Mouse (Mus musculus): ENCODE results near the gene Lig3. TPM values are rescaled to one million over a fixed set of nuclear protein-coding genes. Genes with fewer than 3 reads are reported as not detected.
"Not testable (repeated sequence)": the region's sequence is repeated elsewhere in the genome, so short reads cannot be mapped to it uniquely, and the experiment has no call there.

Lig3 gene
- polyA plus RNA-seq, 1 experiment from 2014 or later, result 31.4 TPM

DNA sequence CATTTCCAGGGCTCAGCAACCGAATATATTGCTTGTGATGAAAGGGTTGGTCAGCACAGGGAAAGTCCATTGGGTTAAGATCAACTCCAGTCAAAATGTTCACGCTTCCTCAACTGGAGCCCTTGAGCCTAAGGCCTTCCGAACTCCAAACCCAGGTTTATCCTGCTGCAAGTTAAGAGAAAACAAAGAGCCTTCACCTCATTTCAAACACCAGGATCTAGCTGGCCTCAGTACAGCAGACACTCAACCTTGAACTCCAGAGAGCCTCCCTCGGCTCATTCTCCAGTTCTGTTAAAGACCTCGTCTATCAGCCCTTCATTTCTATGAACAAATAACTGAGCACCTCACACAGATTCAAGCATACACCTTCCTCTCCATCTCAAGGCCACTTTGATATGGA is 774 bp upstream of the Lig3 start:
- no peaks in the 10 kb centered on the region for H3K9me3 ChIP-seq (replicated peaks)
- WGBS, result 51% methylated on average over 5 of the region's 5 CpGs
- no peaks in the 10 kb centered on the region for H3K27me3 ChIP-seq
- ATAC-seq, result no peak
- no peak overlapping the region for H3K27ac ChIP-seq
- H3K9ac ChIP-seq, result peak overlapping the region; percentile 98
- H3K36me3 ChIP-seq (ENCODE audit: poor library complexity, severe bottlenecking), result peaks cover 20% of the 10 kb centered on the region
- H3K4me3 ChIP-seq, result peak overlapping the region; percentile 95
- peaks cover 34% of the 10 kb centered on the region for H3K4me1 ChIP-seq
- peak overlapping the region; percentile 77 for H3K4me2 ChIP-seq

GRCm38 (mm10) chr11:82782197-82782596 is 1.3 kb downstream of the Lig3 start:
- Histone ChIP-seq H3K4me2 (peak overlapping the region; percentile 77), H3K27me3 (no peaks in the 10 kb centered on the region), H3K4me1 (peaks cover 34% of the 10 kb centered on the region), H3K9ac (peak overlapping the region; percentile 98), H3K4me3 (peak overlapping the region; percentile 95), H3K27ac (no peak overlapping the region), H3K36me3 (ENCODE audit: poor library complexity, severe bottlenecking) (peaks cover 40% of the 10 kb centered on the region), H3K9me3 (replicated peaks) (no peaks in the 10 kb centered on the region)
- WGBS, result 40% methylated on average over 6 of the region's 6 CpGs
- no peak for ATAC-seq

- H3K27me3 ChIP-seq, result no peaks in the 10 kb centered on the region
- no peak overlapping the region for H3K4me2 ChIP-seq
- WGBS, result 93% methylated on average over 11 of the region's 11 CpGs
- peaks cover 34% of the 10 kb centered on the region for H3K4me1 ChIP-seq
- no peak overlapping the region for H3K9ac ChIP-seq
- no peak overlapping the region for H3K4me3 ChIP-seq
- H3K27ac ChIP-seq, result no peak overlapping the region
- H3K9me3 ChIP-seq (replicated peaks), result no peaks in the 10 kb centered on the region
- ATAC-seq, result no peak
- peaks cover 53% of the 10 kb centered on the region for H3K36me3 ChIP-seq (ENCODE audit: poor library complexity, severe bottlenecking)
These were observed 2.5 kb downstream of the Lig3 start for GRCm38 (mm10) chr11:82783453-82783852.

- no peak overlapping the region for H3K9ac ChIP-seq
- no peak overlapping the region for H3K4me3 ChIP-seq
- 84% methylated on average over 3 of the region's 3 CpGs for WGBS
- H3K9me3 ChIP-seq (replicated peaks), result no peaks in the 10 kb centered on the region
- no peak for ATAC-seq
- H3K4me2 ChIP-seq, result no peak overlapping the region
- H3K27ac ChIP-seq, result no peak overlapping the region
- no peaks in the 10 kb centered on the region for H3K4me1 ChIP-seq
- H3K36me3 ChIP-seq (ENCODE audit: poor library complexity, severe bottlenecking), result peaks cover 39% of the 10 kb centered on the region
- H3K27me3 ChIP-seq, result no peaks in the 10 kb centered on the region
These were observed 25.7 kb downstream of the Lig3 start for GRCm38 (mm10) chr11:82806656-82807055.

DNA sequence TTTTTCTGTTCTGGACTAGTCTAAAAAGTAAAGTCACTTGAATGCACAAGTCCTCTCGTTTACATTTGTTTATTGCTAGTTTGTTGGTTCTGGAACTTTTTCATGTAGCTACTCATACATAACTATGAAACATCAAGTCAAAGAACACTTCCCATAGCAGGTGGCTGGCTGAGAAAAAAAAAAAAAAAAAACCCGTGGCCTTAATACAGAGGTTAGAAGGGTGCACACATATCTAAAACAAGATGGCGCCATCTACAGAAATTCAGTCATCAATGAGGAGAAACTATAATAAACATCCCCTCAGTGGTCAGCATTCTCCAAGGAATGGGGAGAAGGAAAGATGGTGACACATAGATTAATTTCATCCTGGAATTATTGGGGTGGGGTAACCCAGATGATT is 26.5 kb downstream of the Lig3 start:
- peaks cover 32% of the 10 kb centered on the region for H3K36me3 ChIP-seq (ENCODE audit: poor library complexity, severe bottlenecking)
- no peak for ATAC-seq

DNA sequence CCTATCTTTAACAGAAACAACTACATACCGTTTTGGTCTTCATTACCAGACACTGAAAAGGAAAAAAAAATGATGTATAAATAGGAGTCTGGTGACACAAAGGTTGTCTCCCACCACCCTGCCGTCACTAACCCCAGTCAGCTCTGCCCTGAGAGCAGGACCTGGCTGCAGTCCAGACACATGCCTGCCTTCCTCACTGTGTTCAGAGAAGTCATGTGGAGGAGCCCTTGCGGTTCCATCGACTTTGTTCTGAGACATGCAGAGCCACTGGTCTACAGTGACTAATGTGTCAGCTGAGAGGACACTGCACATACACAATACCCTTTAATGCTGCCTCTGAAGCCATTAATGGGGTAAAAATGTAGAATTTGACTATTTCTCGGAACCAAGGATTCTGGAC is 27.6 kb downstream of the Lig3 start:
- H3K9ac ChIP-seq, result no peak overlapping the region
- no peak for ATAC-seq
- H3K4me1 ChIP-seq, result no peaks in the 10 kb centered on the region
- H3K4me3 ChIP-seq, result no peak overlapping the region
- H3K27ac ChIP-seq, result no peak overlapping the region
- WGBS, result 65% methylated on average over 5 of the region's 5 CpGs
- no peak overlapping the region for H3K4me2 ChIP-seq
- H3K36me3 ChIP-seq (ENCODE audit: poor library complexity, severe bottlenecking), result peaks cover 20% of the 10 kb centered on the region
- H3K27me3 ChIP-seq, result no peaks in the 10 kb centered on the region
- H3K9me3 ChIP-seq (replicated peaks), result no peaks in the 10 kb centered on the region

More for the DNA sequence above, 26.5 kb downstream of the Lig3 start:
- no peak overlapping the region for H3K27ac ChIP-seq
- no peak overlapping the region for H3K4me2 ChIP-seq
- H3K9ac ChIP-seq, result no peak overlapping the region
- WGBS, result 87% methylated on average over 3 of the region's 3 CpGs
- no peaks in the 10 kb centered on the region for H3K27me3 ChIP-seq
- H3K4me3 ChIP-seq, result no peak overlapping the region
- no peaks in the 10 kb centered on the region for H3K4me1 ChIP-seq
- no peaks in the 10 kb centered on the region for H3K9me3 ChIP-seq (replicated peaks)

DNA sequence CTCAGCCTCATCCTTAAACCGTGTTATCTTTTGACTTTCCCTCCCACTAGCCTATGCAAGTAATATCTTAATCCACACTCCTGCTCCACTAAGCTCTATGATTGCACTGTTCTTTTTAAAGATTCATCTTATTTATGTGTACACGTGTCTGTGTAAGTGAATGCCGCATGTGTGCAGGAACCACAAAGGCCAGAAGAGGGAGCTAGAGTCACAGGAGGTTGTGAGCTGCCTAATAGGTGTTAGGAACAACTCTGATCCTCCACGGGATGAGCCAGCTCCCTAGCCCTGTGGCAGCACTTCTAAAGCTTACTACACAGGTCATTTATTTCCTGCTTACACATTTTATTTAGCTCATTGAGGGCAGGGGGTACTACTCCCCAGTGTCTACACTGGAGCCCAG is 38.4 kb downstream of the Lig3 start:
- Histone ChIP-seq H3K9ac (no peak overlapping the region), H3K27ac (no peak overlapping the region), H3K36me3 (ENCODE audit: poor library complexity, severe bottlenecking) (peaks cover 6% of the 10 kb centered on the region; the same call in 1 of the 2 replicates), H3K9me3 (replicated peaks) (no peaks in the 10 kb centered on the region), H3K4me1 (peaks cover 16% of the 10 kb centered on the region), H3K4me2 (no peak overlapping the region), H3K27me3 (no peaks in the 10 kb centered on the region), H3K4me3 (no peak overlapping the region)
- WGBS, result 55% methylated on average over 4 of the region's 4 CpGs
- no peak for ATAC-seq

DNA sequence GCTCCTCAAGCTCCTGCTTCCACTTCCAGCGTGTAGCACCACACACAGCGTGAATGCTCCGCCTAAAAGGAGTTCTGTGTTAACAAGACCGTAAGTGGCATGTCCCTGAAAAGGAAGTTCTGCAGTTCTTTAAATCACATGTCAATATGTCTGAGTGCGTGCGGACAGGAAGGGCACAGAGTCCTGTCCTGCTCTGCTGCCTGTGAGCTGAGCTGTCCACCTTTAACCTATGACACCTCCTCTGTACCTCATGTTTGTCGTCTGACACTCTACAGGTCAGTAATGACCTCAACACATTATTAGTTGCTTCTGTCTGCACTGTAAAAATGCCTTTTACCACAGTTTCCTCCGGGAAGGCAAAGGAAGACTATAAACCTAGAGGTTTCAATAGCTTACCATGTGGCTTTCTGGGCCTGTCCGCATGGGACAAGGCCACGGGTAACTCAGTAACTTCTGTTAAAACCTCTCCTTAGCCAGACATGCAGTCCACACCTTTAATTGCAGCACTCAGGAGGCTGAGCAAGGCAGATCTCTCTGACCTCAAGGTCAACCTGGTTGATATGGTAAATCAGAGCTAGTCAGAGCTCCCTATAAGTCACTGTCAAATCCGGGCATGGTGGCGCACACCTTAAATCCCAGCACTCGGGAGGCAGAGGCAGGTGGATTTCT is 40.0 kb downstream of the Lig3 start:
- Histone ChIP-seq H3K27me3 (no peaks in the 10 kb centered on the region), H3K27ac (no peak overlapping the region), H3K9me3 (replicated peaks) (no peaks in the 10 kb centered on the region), H3K4me3 (no peak overlapping the region), H3K4me2 (no peak overlapping the region), H3K4me1 (peaks cover 16% of the 10 kb centered on the region), H3K9ac (no peak overlapping the region), H3K36me3 (ENCODE audit: poor library complexity, severe bottlenecking) (peaks cover 6% of the 10 kb centered on the region; the same call in 1 of the 2 replicates)
- no peak for ATAC-seq
- WGBS, result 88% methylated on average over 13 of the region's 13 CpGs

DNA sequence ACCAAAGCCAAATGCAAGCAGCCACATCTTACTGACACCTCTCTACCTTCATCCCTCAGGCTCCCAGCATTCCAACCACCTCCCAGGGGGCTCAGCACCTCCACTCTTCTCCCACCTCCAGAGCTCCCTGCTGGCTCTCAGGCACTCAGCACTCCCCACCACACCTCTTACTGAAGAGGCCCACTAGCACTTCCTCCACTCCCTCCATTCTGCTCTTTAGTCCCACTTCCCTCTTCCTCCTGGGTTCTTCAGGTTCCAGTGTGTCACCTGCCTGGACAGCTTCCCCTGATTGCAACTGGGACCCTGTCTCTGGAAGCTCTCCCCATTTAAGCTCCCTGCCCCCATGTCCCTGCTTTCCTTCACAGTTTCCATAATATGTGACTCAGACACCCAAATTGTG is 45.9 kb downstream of the Lig3 start:
- Histone ChIP-seq H3K27ac (no peak overlapping the region), H3K4me3 (no peak overlapping the region), H3K27me3 (no peaks in the 10 kb centered on the region), H3K4me1 (peaks cover 28% of the 10 kb centered on the region), H3K9ac (no peak overlapping the region), H3K9me3 (replicated peaks) (no peaks in the 10 kb centered on the region), H3K4me2 (no peak overlapping the region), H3K36me3 (ENCODE audit: poor library complexity, severe bottlenecking) (no peaks in the 10 kb centered on the region)
- ATAC-seq, result no peak

DNA sequence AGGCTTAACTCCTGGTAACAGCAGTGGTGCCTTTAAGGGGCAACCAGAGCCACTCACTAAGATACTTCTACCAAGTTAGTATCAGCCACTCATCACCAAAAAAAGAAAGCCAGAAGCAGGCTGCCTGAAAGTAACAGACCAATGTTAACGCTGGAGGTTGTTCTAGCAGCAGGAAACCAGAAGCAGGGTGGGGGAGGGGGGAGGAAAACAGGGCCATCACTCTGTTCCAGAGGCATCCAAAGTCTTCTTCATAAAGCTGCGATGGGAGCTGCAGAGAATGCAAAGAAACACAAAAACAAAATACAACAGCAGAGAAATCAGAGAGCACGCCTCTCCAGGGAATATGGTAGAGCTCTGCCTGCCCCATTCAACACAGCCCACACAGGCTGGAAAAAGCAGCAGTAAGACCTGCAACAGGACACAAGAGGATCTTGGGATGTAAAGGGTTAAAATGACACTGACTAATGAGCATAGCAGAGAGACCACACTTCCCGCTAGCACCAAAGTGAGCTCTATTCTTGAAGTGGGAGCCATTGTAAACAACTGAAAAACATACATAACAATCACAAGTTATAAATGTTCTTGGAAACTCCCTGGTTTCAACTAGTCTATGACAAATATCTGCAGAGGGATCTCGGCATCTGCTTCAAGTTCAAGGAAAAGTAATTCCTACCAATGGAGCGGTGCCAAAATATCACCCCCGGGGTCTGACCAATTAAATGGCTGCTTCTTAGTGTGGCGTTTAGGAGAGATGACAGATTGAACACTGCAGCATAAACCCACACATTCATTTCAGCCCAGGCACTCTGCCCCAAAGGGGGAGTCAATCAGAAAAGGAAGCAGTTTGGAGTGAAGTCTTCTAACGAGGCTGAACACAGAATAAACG is 50.3 kb downstream of the Lig3 start:
- 0 out of 2 replicates have a peak, but pooled peaks have one; percentile 65 for ATAC-seq
- Histone ChIP-seq H3K27ac (peak overlapping the region; percentile 48), H3K36me3 (ENCODE audit: poor library complexity, severe bottlenecking) (no peaks in the 10 kb centered on the region), H3K4me1 (peaks cover 33% of the 10 kb centered on the region), H3K9ac (peak overlapping the region; percentile 22), H3K9me3 (replicated peaks) (no peaks in the 10 kb centered on the region), H3K4me3 (peak overlapping the region; percentile 1; the same call in 1 of the 2 replicates), H3K27me3 (no peaks in the 10 kb centered on the region), H3K4me2 (peak overlapping the region; percentile 46)
- WGBS, result 11% methylated on average over 10 of the region's 10 CpGs

- not testable (repeated sequence) for H3K27ac ChIP-seq; H3K27me3 ChIP-seq; H3K9me3 ChIP-seq (replicated peaks); H3K4me3 ChIP-seq; H3K9ac ChIP-seq; ATAC-seq; H3K4me2 ChIP-seq; H3K36me3 ChIP-seq (ENCODE audit: poor library complexity, severe bottlenecking)
- 83% methylated on average over 10 of the region's 10 CpGs for WGBS
- peaks cover 38% of the 10 kb centered on the region for H3K4me1 ChIP-seq
These were observed 51.5 kb downstream of the Lig3 start for GRCm38 (mm10) chr11:82832402-82832801.

DNA sequence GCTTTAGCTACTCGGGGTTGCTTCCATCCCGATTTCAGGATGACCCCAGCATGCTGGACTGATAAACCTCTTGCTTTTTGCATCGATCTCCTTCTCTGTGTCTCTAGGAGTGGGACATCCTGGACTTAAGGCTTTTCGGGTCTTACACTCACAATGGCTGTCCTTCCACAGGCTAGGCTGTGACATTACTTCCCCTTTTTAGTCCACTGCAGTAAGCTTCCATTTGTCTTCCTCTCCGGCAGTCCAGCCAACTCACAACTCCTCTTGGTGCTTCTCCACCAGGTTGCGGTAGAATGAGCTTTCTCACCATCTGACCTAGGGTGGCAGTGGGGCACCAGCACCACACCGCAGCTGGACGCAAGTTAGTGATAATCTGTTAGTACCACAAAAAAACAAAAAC is 53.0 kb downstream of the Lig3 start:
- Histone ChIP-seq H3K4me2 (no peak overlapping the region), H3K4me3 (no peak overlapping the region), H3K4me1 (peaks cover 53% of the 10 kb centered on the region), H3K27me3 (no peaks in the 10 kb centered on the region), H3K9ac (no peak overlapping the region), H3K27ac (no peak overlapping the region), H3K36me3 (ENCODE audit: poor library complexity, severe bottlenecking) (no peaks in the 10 kb centered on the region), H3K9me3 (replicated peaks) (no peaks in the 10 kb centered on the region)
- ATAC-seq, result no peak
- WGBS, result 96% methylated on average over 8 of the region's 8 CpGs

Measured in forebrain, embryonic 13.5 days (tissue).